Mouse (Mus musculus): ENCODE measurements at regions not wholly inside any gene's neighbourhood (a gene's known extent, or its start where the extent isn't known, plus 50 kb on each side); places are given as distances from the start of the nearest gene placed in this dataset.
"Not testable (repeated sequence)": the region's sequence is repeated elsewhere in the genome, so short reads cannot be mapped to it uniquely, and the experiment has no call there.

DNA sequence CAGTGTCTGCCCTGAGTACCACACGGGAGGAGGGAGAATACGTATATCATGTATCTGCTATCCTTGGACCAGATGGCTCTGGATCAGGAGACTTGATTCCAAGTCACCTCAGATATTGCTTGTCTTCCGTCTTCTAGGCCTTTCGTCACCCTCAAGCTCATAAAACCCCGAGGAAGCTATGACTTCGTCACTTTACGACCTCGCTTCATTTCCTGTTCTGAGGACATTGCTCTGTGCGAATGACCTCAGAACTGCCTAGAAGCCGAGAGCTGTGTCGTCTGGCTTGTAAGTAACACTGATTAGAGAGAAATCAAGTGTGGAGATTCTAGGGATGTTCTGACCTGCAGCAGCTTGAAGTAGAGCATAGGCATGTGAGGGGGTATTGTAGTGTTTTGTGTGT is 108.4 kb upstream of the Shb start:
- no peak for DNase-seq

DNA sequence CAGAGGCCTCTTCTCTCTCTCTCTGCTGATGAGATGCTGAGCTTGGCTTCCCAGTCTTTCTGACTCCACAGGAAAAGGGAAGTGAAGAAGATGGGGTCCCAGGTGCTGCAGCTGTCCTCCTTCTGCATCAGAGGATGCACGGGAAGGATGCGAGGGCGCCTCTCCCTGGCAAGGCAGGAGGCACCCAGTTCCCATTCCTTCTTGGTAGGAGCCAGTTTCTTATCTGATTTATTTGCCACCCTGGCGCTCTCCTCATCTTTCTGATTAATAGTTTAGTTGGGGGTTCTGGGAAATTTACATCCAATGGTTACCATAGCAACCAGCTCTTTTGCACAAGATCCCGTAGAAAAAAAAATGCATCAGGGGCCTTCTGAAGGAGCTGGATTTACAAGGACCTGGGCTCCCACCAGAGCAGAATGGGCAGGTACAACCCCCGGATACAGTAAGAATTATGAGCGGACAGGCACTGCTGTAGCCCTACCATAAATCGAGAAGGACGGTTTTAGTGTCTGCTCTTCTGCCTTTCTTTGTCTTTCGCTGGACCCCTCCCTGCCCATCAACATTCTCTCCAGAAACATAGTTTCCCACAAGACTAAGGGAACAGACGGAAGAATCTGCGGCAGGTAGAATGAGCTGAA is 107.2 kb upstream of the Shb start:
- no peak for DNase-seq

DNA sequence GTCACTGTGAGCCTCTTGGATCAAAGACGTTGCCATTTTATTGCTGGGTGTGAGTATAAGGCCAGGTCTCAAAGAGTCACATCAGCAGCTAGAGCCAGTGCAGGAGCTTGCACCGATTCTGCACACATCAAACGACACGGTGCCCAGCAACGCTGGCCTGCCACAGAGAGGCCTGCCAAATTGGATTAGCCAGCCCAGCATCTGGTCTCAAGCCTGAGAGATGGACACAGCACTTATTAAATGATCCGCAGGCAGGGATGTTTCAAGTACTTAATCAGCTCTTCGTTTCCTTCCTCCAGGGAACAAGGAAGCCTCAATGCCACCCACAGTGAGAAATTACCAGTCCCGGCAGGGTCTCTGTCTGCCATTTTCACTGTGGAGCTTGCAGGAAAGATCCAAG is 106.1 kb upstream of the Shb start:
- no peak for DNase-seq

DNA sequence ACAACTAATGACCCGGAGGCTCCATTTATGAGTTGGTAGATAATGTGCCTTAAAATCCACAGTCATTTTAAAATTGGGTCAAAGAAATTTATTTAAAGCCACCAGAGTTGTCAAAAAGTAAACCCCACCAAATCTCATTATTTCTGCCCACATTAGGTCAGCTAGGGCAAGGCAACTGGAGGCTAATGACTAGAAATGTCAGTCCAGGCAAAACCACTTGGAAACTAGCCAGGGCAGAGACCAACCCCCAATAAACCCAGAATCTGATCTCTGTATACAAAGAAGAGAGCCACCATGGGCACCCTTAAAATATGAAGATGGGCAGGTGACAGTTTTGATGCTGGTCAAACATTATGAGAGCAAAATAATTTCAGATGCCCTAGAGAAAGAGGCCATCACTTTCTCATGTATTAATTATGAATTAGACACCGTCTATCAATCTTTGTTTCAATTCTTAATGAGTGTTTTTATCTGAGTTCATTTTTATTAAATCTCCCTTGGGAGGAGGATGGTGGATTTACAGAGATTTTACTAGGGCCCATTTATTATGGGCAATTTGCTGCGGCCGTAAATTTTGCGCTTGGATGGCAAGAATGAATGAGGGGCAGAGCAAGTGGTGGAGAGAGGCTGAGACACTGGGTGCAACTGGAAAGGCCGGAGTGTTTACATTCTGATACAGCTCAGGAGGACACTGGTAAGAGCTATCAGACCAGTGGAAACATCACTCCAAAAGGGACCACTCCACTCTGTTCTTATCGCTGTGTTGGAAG is 99.2 kb upstream of the Shb start:
- DNase-seq, result no peak

DNA sequence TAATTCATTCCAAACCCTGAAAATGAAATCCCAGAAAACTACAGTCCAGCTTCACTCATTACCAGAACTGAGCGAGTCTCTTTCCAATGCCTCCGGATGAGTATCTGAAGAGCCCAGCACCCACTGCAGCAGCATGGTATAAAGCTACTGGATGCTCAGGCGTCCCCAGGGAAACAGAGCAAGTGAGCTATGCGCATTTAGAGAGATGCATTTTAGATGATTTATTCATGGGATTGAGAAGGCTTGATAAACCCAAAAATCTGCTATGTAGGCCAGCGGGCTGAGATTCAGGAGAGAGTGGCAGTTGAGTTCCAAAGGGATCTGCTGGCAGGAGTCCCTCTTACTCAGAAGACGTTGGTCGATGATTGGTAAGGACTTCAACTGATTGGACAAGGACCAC is 93.4 kb upstream of the Shb start:
- no peak for DNase-seq

DNA sequence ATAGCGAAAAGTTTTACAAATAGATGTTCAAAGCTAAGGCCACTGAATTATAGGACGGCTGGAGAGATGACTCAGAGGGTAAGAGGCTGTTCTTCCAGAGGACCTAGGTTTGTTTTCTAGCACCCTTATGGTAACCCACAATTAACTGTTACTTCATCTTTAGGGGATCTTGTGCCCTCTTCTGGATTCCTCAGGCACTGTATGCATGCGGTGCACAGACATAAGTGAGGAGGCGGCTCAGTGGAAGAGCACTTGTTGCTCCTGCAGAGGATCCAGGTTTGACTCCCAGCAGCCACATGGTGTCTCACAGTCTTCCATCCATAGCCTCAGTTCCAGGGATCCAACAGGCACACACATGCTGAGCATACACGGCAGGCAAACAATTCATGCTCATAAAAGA is 89.7 kb upstream of the Shb start:
- peak; percentile 6 for DNase-seq

DNA sequence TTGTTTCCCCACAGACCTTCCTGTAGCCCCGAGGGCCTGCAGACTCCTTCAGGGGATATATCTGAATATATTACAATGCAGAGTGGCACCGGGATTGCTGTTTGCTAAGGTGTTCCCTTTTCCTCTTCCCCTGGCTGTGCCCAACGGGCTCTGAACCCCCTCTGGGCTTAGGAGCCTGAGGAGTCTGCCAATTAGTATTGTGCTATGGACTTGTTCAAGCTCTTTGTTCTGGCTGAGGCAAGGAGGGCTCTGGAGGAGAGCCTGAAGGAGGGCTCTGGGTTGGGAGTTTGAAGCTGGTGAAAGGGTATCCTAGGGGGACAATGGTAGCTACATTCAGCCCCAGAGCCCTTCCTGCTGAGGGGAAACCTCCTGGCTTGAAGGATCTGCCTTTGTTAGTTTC is 84.9 kb upstream of the Shb start:
- no peak for DNase-seq

DNA sequence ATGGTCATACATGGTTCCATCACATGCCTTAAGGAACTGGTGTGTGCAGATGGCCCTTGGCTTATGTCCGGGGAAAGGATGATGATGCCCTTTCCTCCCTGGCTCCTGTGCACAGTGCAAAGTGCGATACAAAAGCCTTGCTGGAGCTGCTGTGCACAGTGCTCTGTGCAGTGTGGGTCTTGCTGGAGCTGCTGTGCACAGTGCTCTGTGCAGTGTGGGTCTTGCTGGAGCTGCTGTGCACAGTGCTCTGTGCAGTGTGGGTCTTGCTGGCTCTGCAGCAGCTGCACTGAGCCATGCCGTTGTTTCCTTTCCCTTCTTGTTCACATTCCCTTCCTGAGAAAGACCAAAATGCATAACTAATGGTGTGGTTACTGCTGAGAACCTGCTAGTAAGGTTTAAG is 81.2 kb upstream of the Shb start:
- not testable (repeated sequence) for DNase-seq

DNA sequence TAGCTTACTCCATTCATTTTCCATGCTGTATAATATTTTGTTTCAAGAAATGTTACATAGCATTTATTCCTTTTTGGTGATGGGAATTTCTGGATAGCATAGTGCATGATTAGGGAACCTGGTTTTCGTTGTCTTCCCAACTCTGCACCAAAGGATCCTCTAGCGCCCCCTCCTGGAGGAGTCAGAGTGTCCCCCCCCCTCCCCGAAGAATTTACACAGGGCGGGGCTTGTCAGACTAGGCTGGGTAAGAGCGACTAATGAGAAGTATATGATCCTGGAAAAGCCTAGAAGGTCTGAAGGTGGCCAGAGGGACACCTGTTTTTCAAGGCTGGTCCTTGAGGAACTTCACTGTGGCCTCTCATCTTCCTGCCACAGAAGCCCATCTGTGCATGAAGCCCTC is 79.9 kb upstream of the Shb start:
- DNase-seq, result peak; percentile 55

DNA sequence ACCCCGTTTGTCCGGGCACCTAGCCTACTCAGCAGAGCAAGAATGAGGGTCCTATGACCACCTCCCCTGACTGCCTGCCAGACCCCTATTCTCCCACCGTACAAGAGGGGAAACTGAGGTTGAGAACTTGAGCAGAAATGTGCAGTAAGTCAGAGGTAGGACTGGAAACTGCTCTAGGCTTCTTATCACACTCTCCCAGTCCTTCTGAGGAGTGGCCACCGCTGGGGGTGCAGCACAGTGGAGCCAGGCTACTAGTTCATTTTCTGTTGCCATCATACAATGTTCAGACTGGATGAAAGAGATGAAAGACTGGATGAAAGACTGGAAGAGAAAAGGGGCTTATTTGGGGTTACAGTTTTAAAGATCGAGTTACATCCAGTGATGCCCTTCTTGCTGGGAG is 78.7 kb upstream of the Shb start:
- DNase-seq, result no peak

DNA sequence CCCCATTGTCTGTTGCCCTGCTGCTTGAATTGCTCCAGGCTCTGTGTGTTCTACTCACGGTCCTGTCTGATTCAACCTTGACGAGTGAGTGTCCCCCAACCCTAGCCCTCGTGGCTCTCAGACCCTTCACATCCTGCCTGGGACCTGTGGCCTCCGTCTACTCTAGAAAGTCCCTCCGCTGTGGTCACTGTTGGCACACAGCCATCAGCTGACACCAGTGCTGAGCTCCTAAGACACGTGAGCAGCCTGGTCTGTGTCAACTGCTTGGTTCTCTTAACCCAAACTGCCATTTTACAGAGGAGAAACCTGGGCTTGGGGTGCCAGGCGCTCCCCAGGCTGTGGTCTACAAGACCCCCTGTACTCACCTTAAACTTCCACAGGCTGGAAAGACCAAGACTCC is 74.3 kb upstream of the Shb start:
- no peak for DNase-seq

DNA sequence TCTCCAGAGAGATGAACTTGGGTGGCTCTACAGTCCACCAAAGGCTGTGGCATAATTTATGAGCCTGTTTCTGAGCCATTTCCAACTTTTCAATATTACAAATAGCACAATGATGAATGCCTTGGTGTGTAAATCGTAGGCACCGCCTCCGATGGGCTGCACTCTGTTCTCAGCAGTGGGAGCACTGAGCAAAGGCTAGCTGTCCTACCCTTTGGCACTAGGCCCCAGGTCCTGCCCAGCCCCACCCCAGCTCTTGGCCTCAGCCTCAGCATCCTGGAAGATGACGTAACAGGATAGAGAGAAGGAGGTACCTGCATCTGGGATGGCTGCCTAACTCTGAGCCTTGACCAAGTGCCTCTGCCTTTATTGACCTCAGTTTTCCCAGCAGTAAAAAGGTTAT is 73.4 kb upstream of the Shb start:
- no peak for DNase-seq

DNA sequence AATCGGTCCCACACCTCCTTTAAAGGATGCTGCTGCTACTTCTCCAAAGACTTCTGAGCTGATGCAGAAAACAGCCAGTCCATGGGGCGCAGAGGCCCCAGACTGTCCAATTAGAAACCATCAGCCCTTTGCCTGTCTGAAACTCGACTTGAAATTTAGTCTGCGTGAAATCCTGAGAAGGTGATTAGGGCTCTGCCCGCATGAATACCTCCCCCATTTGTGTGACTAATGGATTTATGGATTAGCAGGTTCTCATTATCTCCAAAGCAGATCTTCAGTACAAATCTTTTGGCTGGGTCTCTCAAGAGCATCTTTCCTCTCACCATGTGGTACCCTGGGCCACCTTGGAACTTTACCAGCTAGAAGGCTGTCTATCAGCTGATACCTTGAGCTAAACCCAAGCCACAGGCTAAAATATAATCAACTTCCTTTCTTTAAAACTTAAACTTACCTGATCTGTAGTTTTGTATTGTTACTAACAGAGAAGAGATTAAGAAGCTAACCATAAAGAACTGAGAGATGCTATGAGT is 72.1 kb upstream of the Shb start:
- no peak for DNase-seq

DNA sequence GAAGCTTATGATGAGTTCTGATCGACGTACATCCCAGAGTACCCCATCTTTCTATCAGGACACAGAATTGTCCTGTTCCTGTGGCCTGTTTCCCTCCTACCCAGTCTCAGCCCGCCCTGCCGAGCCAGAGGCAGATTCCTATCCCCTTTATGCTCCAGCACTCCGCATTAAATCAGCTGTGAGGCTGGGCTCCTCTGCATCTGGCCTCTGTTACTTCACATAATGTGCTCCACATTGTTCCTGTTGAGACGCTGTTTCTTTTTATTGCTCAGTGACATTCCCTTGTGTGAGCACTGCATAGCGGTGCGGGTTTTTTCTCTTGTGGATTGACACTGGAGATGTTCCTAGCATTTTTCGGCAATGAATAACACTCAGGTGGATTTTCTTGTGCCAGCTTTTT is 68.2 kb upstream of the Shb start:
- DNase-seq, result no peak

DNA sequence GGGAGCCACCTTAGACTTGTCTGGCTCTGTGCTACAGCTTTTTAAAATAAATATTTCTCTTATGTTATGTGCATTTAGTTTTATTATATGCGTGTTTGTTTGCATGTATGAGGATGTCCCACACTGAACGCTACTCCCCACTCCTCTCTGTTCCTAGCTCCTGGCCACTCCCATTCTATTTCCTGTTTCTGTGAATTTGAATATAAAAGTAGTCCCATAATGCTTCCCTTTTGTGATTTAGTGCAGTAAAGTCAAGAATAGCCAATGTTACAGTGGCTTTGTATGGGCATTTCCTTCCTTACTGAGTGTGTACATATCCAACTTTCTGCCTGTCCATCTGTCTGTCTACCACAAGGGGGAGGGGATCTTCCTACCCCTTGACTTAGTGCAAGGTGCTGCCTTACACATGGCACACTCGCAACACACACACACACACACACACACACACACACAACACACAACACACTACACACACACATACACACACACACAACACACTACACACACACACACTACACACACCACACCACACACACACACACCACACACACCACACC is 61.2 kb upstream of the Shb start:
- no peak for DNase-seq

DNA sequence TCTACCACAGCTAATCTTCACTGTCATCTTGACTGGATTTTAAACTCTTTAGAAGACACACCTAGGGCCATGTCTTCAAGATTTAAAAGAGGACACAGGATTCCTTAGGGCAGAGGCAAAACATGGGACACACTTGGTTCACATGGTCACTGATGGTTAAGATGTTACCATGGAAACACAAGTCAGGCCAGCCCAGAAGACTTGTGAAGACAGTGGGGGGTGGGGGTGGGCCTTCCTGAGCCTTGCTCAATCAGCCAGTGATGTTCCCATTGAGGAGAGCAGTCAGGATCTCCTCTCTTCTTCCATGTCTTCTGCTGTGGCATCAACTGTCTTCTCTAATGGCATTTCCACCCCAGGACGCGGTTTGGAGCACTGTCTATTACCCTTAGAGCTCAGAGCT is 60.5 kb upstream of the Shb start:
- DNase-seq, result no peak

DNA sequence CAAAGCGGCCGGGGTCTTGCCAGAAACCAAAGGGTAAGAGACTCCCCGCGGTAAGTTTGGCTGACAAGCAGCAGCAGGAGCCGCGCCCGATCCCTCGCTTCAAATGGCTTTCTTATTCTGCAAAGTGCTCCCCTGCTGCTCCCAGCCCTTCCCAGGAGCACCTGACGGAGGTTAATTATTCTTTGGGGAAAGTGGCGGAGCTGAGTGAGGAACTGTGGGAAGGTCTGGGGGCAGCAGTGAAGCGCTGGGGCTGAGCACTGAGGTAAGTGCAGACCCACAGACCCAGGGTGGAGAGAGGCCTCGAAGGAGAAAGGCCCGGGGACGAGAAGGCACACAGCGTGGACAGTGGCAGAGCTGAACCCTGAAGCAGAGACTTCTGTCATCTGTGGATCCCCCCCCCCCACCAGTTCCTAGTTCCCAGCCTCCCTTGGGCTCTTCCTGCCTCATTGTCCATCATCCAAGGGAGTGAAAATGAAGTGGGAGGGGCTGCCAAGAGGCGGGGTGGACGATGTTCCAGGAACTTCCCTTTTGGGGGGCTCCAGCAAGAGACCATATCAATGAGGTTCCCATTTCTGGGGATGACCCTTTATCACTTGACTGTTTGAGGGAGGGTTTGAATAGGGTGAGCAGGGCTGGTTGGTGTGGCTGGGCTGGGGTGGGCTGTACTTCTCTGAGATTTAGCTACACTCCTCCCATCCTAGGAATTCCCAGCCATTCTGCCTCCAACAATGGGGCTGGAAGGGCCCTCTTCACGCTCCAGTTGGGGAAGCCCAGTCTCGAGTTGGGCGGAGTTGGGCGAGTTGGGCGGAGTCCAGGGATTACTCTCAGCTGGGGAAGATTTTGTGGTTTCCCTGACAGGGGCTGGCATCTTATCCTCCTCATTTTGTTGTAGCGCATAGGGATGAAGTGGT is 59.4 kb upstream of the Shb start:
- DNase-seq, result no peak

DNA sequence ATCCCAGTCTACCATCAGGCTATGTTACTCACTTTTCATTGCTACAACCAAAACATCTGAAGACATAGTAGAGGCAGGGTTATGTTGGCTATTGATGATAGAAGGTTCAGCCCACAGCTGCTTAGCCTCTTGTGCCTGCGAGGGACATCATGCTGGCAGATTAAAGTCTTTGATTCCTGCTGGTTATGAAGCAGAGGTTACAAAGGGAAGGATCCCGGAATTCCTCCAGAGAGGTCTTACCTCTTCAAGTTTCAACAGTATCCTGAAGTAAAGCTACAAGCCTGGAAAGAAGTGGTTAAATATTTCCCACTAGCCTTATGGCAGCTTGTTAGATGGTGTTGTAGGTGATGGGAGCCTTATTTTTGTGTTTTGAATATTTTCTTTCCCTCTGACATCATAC is 58.6 kb upstream of the Shb start:
- no peak for DNase-seq

DNA sequence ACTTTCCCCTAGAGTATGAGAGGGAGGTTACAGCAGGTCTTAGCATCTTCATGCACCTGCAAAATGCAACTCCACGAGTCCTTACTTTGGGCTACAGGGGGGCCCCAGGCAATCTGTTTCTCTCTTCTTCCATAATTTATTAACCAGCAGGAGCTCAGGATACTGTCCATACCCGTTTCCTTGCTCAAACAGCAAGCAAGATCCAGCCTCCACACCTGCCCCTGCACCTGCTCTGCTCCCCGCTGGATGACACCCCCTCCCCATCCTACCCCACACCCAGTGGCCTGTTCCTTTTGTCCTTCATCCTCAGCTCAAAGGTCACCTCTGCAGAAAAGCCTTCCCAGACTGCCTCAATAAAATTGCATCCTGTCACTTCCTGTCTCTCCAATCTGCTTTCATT is 56.1 kb upstream of the Shb start:
- no peak for DNase-seq

DNA sequence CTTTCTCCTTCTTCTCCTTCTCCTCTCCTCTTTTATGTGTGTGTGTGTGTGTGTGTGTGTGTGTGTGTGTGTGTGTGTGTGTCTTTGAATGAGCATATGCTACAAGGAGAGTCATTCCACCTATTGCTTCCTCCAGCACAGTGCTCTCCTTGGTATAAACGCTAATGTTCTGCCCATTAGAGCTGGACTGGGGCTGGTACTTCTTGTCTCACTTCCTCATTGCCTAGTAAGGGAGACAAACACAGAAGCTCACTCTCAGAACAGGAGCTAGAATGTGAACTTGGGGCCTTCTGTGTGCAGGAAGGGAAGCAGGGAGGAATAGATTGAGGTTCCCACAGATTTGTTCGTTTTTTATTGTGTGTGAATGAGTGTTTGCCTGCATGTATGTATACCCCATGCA is 54.9 kb upstream of the Shb start:
- DNase-seq, result no peak

DNA sequence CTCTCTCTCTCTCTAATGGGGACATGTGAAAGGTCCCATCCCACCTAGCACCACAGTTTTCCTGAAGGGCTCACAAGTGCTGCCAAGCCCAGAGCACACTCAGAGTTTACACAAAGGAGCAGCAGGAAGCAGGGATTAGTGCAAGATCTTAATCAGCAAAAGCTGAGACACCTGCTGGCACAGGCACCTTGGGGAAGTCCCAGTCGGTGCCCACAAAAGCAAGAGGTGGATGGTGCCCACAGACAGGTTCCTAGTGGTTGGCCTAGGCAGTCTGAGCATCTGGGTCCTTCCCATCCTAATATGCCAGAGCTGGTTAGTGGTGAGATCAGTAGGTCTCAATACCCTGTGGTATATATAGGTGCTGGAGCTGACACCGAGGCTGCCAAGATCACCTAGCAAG is 54.0 kb upstream of the Shb start:
- peak; percentile 12 for DNase-seq

DNA sequence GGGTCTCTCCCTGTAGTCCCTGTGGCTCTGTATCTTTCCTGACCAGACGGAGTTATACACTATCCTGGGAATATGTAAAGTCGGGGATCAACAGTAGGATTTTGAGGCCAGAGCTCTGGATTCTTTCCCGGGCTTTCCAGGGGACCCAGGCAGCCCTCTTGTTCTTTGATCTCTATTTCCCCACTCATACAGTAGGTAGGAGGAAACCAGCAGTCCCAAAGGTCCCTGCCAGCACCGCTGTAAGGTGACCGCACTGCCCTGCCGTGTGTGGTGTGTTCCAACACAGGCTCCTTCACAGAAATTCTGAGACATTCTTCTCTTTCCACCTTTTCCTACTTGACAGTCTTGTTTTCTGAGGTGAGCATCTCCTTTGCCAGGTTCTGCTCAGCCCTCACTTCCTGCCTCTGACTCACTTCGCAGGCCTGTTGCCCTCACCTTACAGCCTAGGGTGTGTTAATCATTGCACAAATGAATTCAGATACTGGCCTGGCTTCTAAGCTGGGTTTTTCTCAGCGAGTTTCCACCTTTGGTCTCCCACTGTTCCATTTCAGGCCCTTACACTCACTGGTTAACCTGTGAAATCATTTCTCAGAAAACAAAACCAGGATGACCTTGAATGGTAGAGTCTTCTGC is 53.0 kb upstream of the Shb start:
- no peak for DNase-seq

DNA sequence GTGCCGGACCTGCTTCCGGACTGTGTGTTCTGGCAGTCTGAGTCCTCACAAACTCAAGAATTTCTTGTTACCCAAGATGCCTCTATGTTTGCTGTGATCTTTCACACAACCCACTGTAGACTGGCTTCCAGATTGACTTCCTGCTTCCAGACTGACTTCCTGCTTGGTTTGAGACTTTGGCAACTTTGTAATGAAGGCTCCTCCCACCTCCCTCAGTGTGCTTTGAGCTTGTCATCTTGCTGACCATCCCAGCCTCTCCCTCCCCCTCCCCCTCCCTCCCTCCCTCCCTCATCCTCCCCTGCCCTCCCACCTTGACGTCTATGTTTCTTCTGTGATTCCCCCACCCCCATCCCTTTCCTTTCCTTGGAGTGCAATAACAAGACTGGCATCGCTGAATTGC is 51.7 kb upstream of the Shb start:
- DNase-seq, result no peak

All from thymus, postnatal 14 days (tissue).